Mouse (Mus musculus) olfactory bulb, adult 2 months (tissue): Measurements from ENCODE around the gene Zfp771. TPM values are rescaled to one million over a fixed set of nuclear protein-coding genes. Genes with fewer than 3 reads are reported as not detected.

Source experiments
- H3K27ac ChIP-seq: fragments of 200-500 bp; 2 replicates; pipeline ENCODE4 v1.5.1; 2012; ENCODE audit warnings: low read depth, low read length; ENCODE audit not compliant: insufficient read depth
- H3K4me1 ChIP-seq: fragments of 200-500 bp; 2 replicates; pipeline ENCODE4 v1.6.1; 2012; ENCODE audit warnings: low read length; ENCODE audit not compliant: control insufficient read depth, insufficient read depth
- H3K4me3 ChIP-seq: fragments of 200-500 bp; 2 replicates; pipeline ENCODE4 v1.5.1; 2012; ENCODE audit warnings: mild to moderate bottlenecking, low read depth, low read length, moderate library complexity; ENCODE audit not compliant: insufficient read depth
- CTCF ChIP-seq: fragments of 200-500 bp; IDR thresholded peaks from 2 replicates; pipeline ENCODE4 v1.5.1; 2012; ENCODE audit warnings: low read depth, mild to moderate bottlenecking, low read length, moderate library complexity; ENCODE audit not compliant: insufficient read depth
- POLR2A ChIP-seq: fragments of 200-500 bp; IDR thresholded peaks from 2 replicates; pipeline ENCODE4 v1.6.1; 2012; ENCODE audit warnings: mild to moderate bottlenecking, low read depth, low read length, moderate library complexity; ENCODE audit not compliant: insufficient read depth
- WGBS: fragments of 180-500 bp; shearing (Covaris S2); methylation state at CpG from one replicate; pipeline ENCODE4 v1.1.7; 2018; 5-methylcytosine and 5-hydroxymethylcytosine counted together
- polyA plus RNA-seq: library from polyadenylated mRNA; stranded (reverse); fragments of >200 nt; gene quantifications from 2 replicates; pipeline ENCODE4 v1.2.4, GENCODE M21; 2012; ENCODE audit warnings: low replicate concordance; ENCODE audit not compliant: missing spikeins, insufficient read depth, insufficient read length

Zfp771 gene
- polyA plus RNA-seq, 1 experiment = not detected

DNA sequence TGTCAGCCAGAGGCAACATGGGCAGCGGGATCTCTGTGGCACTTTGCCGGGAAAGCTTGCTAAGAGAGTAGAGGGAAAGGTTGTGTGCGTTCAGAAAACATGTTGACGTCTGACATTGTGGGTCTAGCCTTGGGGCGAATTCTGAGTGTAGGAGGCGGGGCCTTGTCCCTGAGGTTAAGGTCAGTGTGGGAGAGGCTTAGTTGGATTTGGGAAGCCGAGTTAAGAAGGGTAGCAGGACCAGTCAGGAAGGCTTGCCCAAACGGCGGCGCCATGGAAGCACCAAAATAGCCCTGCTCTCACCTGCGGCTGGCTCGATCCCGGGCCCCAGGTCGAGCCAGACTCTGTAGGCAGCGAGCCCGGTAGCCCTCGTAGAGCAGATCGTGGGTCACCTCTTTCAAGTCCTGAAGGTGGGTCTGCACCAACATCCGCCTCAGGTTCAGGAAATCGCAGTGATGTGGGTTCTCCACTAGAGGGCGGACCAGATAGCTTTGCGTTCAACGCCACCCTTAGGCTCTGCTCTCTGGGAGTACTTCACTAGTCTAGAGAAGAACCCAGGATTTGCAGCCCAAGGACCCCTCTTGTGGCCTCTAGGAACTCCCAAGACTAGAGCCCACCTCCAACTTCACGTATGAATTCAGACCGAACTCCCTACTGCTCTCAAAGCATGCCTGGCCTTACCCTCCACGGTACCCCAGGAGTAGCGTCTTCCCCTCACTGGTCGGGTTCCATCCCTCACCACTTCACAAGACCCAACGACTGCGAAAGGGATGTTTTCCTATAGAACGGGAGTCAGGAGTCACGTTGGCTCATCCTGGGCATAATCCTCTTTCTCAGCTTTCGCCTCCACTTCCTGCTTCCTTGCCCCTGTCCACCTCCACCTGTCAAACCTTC is 28.8 kb upstream of the Zfp771 start:
- Histone ChIP-seq H3K4me3 (peak overlapping the region; percentile 31), H3K27ac (no peak overlapping the region), H3K4me1 (peaks cover 8% of the 10 kb centered on the region)
- TF ChIP-seq POLR2A (no peak), CTCF (peak; percentile 38; the same call in 1 of the 2 replicates)
- 27% methylated on average over 33 of the region's 33 CpGs for WGBS

DNA sequence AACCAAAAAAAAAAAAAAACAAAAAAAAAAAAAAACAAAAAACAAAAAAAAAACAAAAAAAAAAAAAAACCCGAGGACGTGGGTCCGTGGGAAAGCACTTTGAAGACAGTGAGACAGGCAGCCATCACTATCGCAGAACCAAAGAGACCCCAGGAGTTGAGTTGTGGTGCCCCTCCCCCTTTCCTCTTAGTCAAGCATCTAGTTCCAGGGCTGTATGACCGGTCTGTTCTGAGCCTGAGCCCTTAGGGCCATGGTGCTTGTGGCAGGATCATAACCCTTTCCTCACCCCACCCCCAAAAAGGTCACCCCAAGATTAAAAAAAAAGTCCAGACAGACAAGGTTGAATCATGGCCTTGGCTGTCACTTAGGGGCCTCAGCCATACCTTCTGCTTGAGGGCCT is 27.8 kb upstream of the Zfp771 start:
- Histone ChIP-seq H3K27ac (no peak overlapping the region), H3K4me1 (peaks cover 8% of the 10 kb centered on the region), H3K4me3 (no peak overlapping the region)
- WGBS = 86% methylated on average over 5 of the region's 5 CpGs
- TF ChIP-seq CTCF (no peak), POLR2A (no peak)

DNA sequence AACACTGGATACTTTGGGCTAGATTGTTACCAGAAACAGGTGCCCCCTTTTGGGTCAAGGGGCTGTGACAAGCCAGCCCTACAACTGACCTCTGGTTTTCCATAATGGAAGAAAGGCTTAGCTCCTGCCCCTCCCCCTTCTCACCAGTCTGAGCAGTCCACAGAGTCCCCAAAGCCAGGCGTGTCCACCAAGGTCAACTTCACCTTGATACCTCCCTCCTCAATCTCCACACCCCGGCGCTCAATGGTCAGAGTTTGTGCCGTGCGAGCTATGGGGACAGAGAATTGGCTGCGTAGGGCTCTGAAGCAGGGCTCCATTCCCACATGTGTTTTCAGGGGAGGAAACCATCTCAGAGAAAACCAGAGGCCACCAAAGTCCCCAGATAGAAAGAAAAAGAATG is 26.6 kb upstream of the Zfp771 start:
- H3K4me1 ChIP-seq = peaks cover 8% of the 10 kb centered on the region
- TF ChIP-seq CTCF (no peak), POLR2A (no peak)
- 98% methylated on average over 6 of the region's 6 CpGs for WGBS
- H3K4me3 ChIP-seq = no peak overlapping the region
- H3K27ac ChIP-seq = no peak overlapping the region

DNA sequence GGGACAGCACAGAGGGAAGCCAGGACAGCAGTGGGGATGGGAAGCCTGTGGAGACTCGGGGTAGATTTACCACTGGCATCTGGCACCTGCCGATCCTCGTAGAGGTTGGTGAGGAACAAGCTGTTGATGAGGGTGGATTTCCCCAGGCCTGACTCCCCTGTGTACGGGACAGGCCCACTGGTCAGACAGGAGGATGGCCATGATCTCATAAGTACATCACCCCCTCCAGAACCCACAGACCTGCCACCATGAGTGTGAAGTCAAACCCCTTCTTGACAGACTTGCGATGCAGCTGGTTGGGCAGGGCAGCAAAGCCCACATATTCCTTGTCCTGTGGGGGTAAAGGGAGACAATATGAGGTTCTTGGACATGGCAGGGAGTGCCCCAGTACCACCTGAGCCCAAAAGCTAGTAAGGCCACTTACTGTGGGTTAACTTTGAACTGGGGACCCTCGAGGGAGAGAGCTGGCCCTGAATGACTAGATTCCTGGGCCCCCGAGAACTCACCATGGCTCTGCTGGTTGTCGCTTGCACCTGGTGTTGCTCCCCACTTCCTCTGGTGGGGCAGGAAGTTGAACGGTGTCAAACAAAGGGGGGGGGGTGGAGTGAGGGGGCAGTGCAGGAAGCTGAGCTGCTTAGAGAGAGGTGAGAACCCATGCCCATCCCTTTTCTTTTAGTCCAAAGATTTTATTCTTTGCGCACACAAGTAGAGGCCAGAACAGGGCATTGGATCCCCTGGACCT is 26.0 kb upstream of the Zfp771 start:
- 86% methylated on average over 10 of the region's 10 CpGs for WGBS

DNA sequence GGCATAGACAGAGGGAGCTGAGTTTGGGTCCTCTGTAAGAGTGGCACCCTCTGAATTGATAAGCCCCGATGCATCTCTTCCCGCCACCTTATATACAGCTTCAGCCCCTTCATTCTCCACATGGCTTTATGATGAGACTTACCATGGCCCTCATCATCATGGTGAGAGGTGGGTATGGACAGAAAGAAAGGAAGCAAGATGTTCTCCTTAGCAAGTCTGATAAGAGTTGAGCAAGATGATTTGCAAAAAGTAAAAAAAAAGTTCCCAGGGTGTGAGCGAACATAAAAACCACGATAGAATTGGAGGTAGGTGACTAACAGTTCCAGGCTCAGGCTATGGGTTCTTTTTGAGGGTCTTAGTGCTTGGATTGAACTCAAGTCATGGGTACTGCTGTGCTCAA is 25.4 kb upstream of the Zfp771 start:
- H3K4me1 ChIP-seq = peaks cover 8% of the 10 kb centered on the region
- H3K27ac ChIP-seq = no peak overlapping the region
- no peak for TF ChIP-seq CTCF
- no peak for TF ChIP-seq POLR2A
- 96% methylated on average over 4 of the region's 4 CpGs for WGBS
- no peak overlapping the region for H3K4me3 ChIP-seq

More for the DNA sequence above, 26.0 kb upstream of the Zfp771 start:
- TF ChIP-seq POLR2A (no peak), CTCF (no peak)
- H3K27ac ChIP-seq = no peak overlapping the region
- peaks cover 8% of the 10 kb centered on the region for H3K4me1 ChIP-seq
- H3K4me3 ChIP-seq = peak overlapping the region; percentile 2; the same call in 1 of the 2 replicates

DNA sequence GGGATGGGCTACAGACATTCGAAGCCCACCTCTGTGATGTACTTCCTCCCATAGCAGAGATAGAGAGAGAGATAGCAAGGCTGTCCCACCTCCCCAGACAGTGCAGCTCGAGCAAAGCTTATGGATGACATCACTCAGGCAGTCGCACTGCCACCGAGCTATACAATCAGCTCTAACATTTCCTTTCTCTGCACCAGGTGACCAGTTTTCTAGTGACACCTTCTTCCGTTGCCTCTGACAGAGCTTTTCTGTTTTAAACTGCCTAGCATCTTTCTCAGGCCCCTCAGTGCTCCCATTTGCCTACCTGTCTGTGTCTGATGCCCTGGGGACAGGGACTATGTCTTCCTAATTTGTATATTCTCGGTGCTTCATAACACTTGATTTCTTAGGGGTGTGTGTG is 23.6 kb upstream of the Zfp771 start:
- 84% methylated on average over 6 of the region's 6 CpGs for WGBS

DNA sequence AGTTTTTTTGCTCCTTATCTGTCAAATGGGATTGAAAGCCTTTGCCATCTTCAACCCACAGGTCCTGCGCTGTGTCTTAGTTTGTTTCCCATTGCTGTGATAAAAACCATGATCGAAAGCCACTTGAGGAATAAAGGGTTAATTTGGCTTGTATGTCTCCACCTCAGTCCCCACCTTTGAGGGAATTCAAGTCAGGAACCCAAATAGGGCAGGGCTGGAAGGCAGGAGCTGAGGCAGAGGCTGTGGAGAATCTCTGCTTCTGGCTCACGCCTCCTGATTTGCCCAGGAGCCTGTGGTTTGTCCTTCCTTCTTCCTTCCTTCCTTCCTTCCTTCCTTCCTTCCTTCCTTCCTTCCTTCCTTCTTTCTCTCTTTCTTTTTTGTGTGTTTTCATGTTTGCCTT is 21.0 kb upstream of the Zfp771 start:
- H3K27ac ChIP-seq = no peak overlapping the region
- over 99% methylated on average over 3 of the region's 3 CpGs for WGBS
- no peaks in the 10 kb centered on the region for H3K4me1 ChIP-seq
- H3K4me3 ChIP-seq = no peak overlapping the region
- TF ChIP-seq POLR2A = no peak
- TF ChIP-seq CTCF = no peak

More for the DNA sequence above, 23.6 kb upstream of the Zfp771 start:
- H3K4me1 ChIP-seq = no peaks in the 10 kb centered on the region
- TF ChIP-seq POLR2A (no peak), CTCF (no peak)
- no peak overlapping the region for H3K4me3 ChIP-seq
- no peak overlapping the region for H3K27ac ChIP-seq

DNA sequence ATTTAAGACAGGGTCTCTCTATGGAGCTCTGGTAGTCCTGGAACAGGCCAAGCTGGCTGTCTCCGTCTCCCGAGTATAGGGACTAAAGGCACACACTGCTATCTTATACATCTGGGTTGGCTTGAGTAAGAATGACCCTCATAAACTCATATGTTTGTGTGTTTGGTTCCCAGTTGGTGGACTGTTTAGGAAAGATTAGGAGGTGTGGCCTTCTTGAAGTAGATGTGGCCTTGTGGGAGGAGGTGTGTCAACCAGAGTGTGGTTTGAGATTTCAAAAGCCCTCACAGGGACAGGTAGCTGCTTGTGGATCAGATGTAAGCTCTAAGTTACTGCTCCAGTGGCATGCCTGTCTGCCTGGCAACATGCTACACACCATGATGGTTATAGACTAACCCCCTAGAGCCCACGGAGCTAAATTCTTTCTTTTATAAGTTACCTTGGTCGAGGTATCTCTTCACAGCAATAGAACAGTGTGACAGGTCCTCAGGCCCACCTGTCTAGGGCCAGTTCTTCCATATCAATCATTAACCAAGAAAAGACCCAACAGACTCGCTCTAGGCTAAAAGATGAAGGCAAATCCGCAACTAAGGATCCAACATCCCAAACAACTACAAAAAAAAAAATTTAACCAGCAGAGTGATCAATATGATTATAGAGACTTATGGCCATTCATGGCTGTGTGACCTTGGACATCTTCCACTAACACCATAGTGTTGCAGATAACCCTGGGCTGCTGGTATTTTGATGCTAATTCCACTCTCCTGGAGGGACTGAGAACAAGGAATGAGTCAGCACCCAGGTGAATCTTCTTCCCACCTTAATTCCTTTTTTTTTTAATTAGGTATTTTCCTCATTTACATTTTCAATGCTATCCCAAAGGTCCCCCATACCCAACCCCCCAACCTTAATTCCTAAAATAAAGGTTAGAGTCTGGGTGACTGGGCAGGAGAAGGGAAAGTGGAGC is 20.3 kb upstream of the Zfp771 start:
- 88% methylated on average over 6 of the region's 6 CpGs for WGBS
- no peak overlapping the region for H3K4me3 ChIP-seq
- TF ChIP-seq CTCF (no peak), POLR2A (no peak)
- H3K4me1 ChIP-seq = no peaks in the 10 kb centered on the region
- H3K27ac ChIP-seq = no peak overlapping the region
